Mouse (Mus musculus): ENCODE measurements around the gene Gm17018.

GRCm38 (mm10) chr19:45535929-45536328, 24.5 kb upstream of the Gm17018 start:
- TF ChIP-seq TCF12 (IDR thresholded peaks at IDR 0.05; ENCODE audit: insufficient read depth, poor library complexity, severe bottlenecking) (no peak), MYOD1 (IDR thresholded peaks at IDR 0.05; ENCODE audit: control insufficient read depth in 1 of 3, insufficient read length in 2 of 3, low read depth in 2 of 3) (no peak), POLR2AphosphoS2 (IDR thresholded peaks at IDR 0.05; ENCODE audit: insufficient read length, low read depth) (no peak), TCF3 (IDR thresholded peaks at IDR 0.05; ENCODE audit: insufficient read length, low read depth) (no peak), USF1 (IDR thresholded peaks at IDR 0.05; ENCODE audit: low read depth) (no peak), E2F4 (IDR thresholded peaks at IDR 0.05; ENCODE audit: insufficient read depth) (no peak), POLR2A (IDR thresholded peaks at IDR 0.05; ENCODE audit: insufficient read length, low read depth) (no peak), CEBPB (IDR thresholded peaks at IDR 0.05; ENCODE audit: insufficient read depth, poor library complexity, severe bottlenecking) (no peak)

Measured in myocyte (in vitro differentiated cells).